Mouse (Mus musculus) cerebellum, postnatal 25 days (tissue): ENCODE data around the gene Epdr1.
A peak's percentile ranks its signal among the peaks of the same experiment; 100 is the strongest.

Experiments used
- DNase-seq, 2 experiments: peaks; one replicate each; pipeline ENCODE4 v3.0.0; 2021; ENCODE audit warnings: mixed read lengths in 2 of 2

Gene Epdr1

GRCm38 (mm10) chr13:19619216-19619927 lies at the start of gene Epdr1:
Gene Epdr1, minus strand, starts transcription at chr13:19619927.
- DNase-seq, result peak; percentile 88 to 89

- no peak for DNase-seq
These were observed 48.8 kb upstream of the Epdr1 start for GRCm38 (mm10) chr13:19668355-19669140.

- no peak for DNase-seq
These were observed 32.7 kb upstream of the Epdr1 start for GRCm38 (mm10) chr13:19652405-19652804.

GRCm38 (mm10) chr13:19649824-19650223 lies 30.1 kb upstream of the Epdr1 start:
- DNase-seq, result no peak

- DNase-seq, result no peak
These were observed 24.5 kb upstream of the Epdr1 start for GRCm38 (mm10) chr13:19644225-19644624.

GRCm38 (mm10) chr13:19643519-19643918 lies 23.8 kb upstream of the Epdr1 start:
- no peak for DNase-seq

GRCm38 (mm10) chr13:19640203-19640851 lies 20.6 kb upstream of the Epdr1 start:
- peak in 1 of 2 experiments; percentile 24 for DNase-seq

- DNase-seq, result peak in 1 of 2 experiments; percentile 66
These were observed 16.4 kb upstream of the Epdr1 start for GRCm38 (mm10) chr13:19636131-19636530.

GRCm38 (mm10) chr13:19630768-19631709 lies 11.3 kb upstream of the Epdr1 start:
- DNase-seq, result no peak

GRCm38 (mm10) chr13:19626473-19626872 lies 6.7 kb upstream of the Epdr1 start:
- DNase-seq, result no peak

- no peak for DNase-seq
These were observed 5.0 kb upstream of the Epdr1 start for GRCm38 (mm10) chr13:19624632-19625320.

- DNase-seq, result peak; percentile 53 to 62
These were observed 3.6 kb upstream of the Epdr1 start for GRCm38 (mm10) chr13:19623228-19623905.

GRCm38 (mm10) chr13:19622573-19623227 lies 3.0 kb upstream of the Epdr1 start, which contains the start of gene Sfrp4:
Gene Sfrp4, plus strand, starts transcription at chr13:19623104.
- DNase-seq, result peak in 1 of 2 experiments; percentile 65

GRCm38 (mm10) chr13:19618841-19619215 lies 899 bp downstream of the Epdr1 start:
- DNase-seq, result no peak

- peak; percentile 47 to 59 for DNase-seq
These were observed 1.6 kb downstream of the Epdr1 start for GRCm38 (mm10) chr13:19618081-19618480.

- no peak for DNase-seq
These were observed 5.4 kb downstream of the Epdr1 start for GRCm38 (mm10) chr13:19614311-19614710.

- no peak for DNase-seq
These were observed 6.3 kb downstream of the Epdr1 start for GRCm38 (mm10) chr13:19613426-19613825.

- DNase-seq, result no peak
These were observed 6.8 kb downstream of the Epdr1 start for GRCm38 (mm10) chr13:19612963-19613362.

GRCm38 (mm10) chr13:19612348-19612747 lies 7.4 kb downstream of the Epdr1 start:
- DNase-seq, result peak in 1 of 2 experiments; percentile 63

GRCm38 (mm10) chr13:19608120-19608519 lies 11.6 kb downstream of the Epdr1 start:
- no peak for DNase-seq
